Mouse (Mus musculus) lung, embryonic 14.5 days (tissue): ENCODE data around the gene Gal. TPM values are rescaled to one million over a fixed set of nuclear protein-coding genes. Genes with fewer than 3 reads are reported as not detected.
A peak's percentile ranks its signal among the peaks of the same experiment; 100 is the strongest.

Experiments
- ATAC-seq: fragments of 200-750 bp; cut with Nextera tagmentation; 2 replicates; pipeline ENCODE4 v1.8.0; 2017; ENCODE audit warnings: mild to moderate bottlenecking, moderate TSS enrichment, moderate library complexity; ENCODE audit not compliant: insufficient read depth
- DNase-seq: peaks from one replicate; pipeline ENCODE4 v3.0.0-alpha.2; 2015
- H3K27ac ChIP-seq: fragments of 300-500 bp; sonication (generic); 2 replicates; pipeline ENCODE4 v1.5.1; 2014; ENCODE audit warnings: low read depth, mild to moderate bottlenecking, moderate library complexity
- H3K27me3 ChIP-seq: fragments of 300-500 bp; sonication (generic); 2 replicates; pipeline ENCODE4 v1.6.1; 2014; ENCODE audit warnings: low read length, control low read depth; ENCODE audit not compliant: insufficient read depth
- H3K36me3 ChIP-seq: fragments of 300-500 bp; sonication (generic); 2 replicates; pipeline ENCODE4 v1.6.1; 2014; ENCODE audit warnings: control low read depth; ENCODE audit not compliant: insufficient read depth
- H3K4me1 ChIP-seq: fragments of 300-500 bp; sonication (generic); 2 replicates; pipeline ENCODE4 v1.6.1; 2014; ENCODE audit warnings: antibody characterized with exemption, control low read depth; ENCODE audit not compliant: insufficient read depth
- H3K4me2 ChIP-seq: fragments of 300-500 bp; sonication (generic); 2 replicates; pipeline ENCODE4 v1.6.1; 2014; ENCODE audit warnings: mild to moderate bottlenecking
- H3K4me3 ChIP-seq: fragments of 300-500 bp; sonication (generic); 2 replicates; pipeline ENCODE4 v1.5.1; 2014; ENCODE audit warnings: low read depth, low read length
- H3K9ac ChIP-seq: fragments of 300-500 bp; sonication (generic); 2 replicates; pipeline ENCODE4 v1.6.1; 2014
- H3K9me3 ChIP-seq: fragments of 300-500 bp; sonication (generic); 2 replicates; pipeline ENCODE4 v1.6.1; 2016; ENCODE audit warnings: low read depth, low read length, control low read depth
- CTCF ChIP-seq: IDR thresholded peaks from 2 replicates; pipeline ENCODE4 v1.5.1; 2016; ENCODE audit warnings: antibody characterized with exemption, low read depth
- WGBS: fragments of 180-500 bp; shearing (Covaris S2); extraction: QIAGEN DNeasy Blood & Tissue Kit; methylation state at CpG from one replicate; pipeline ENCODE4 v1.1.7; 2014; 5-methylcytosine and 5-hydroxymethylcytosine counted together
- polyA plus RNA-seq: library from polyadenylated mRNA; unstranded; fragments of >200 nt; fragmentation: Nextera tagmentation; extraction: Ambion mirVana; gene quantifications from 2 replicates; pipeline ENCODE4 v1.2.1, GENCODE M21; 2014

The Gal gene
- polyA plus RNA-seq, 1 experiment from 2014 or later = 2.3 TPM

DNA sequence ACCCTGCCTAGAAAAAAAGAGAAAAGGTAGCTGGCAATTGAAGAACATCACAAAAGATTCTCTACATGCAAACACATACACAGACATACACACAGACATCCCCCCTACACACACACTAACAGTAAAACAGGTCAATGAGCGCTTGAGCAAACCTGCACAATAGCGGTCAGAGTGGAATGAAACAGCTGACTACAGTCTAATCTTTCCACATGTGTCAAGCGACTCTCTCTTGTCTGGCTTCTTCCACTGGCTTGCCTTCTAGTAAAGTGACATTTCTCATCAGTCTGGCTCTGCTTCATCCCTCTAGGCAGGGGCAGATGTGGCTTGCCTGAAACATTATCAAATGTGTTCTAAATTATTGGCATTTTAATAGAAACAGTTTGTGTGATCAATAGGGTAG, 20.1 kb downstream of the Gal start:
- Histone ChIP-seq H3K9me3 (peaks cover 4% of the 10 kb centered on the region; the same call in 1 of the 2 replicates), H3K4me2 (no peak overlapping the region), H3K9ac (no peak overlapping the region), H3K27me3 (no peaks in the 10 kb centered on the region), H3K4me3 (no peak overlapping the region), H3K27ac (no peak overlapping the region), H3K4me1 (no peaks in the 10 kb centered on the region), H3K36me3 (no peaks in the 10 kb centered on the region)
- WGBS = 80% methylated on average over 3 of the region's 3 CpGs
- ATAC-seq (no peak), DNase-seq (no peak)
- TF ChIP-seq CTCF = no peak

DNA sequence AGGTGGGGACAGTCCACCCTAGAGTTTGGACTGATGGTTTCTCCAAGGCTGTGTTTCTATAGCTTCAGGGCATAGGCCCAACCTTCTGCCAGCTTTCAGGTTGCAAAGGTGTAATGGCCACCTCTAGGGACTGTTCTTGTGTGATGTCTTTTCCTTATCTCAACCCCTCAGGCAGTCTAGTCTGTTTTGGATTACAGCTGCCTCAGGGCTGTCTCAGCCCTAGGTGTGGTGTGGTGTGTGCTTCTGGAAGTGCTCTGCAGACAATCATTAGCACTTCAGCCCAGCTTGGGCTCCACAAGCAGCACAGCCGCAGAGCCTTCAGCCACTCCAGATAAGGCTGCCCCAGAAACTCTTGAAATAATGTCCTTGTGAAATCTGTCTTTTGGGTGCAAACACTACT, 22.0 kb downstream of the Gal start:
- no peak overlapping the region for H3K9ac ChIP-seq
- TF ChIP-seq CTCF = no peak
- no peak overlapping the region for H3K27ac ChIP-seq
- H3K4me2 ChIP-seq = no peak overlapping the region
- ATAC-seq (no peak), DNase-seq (no peak)
- peaks cover 7% of the 10 kb centered on the region; the same call in 1 of the 2 replicates for H3K9me3 ChIP-seq
- H3K4me3 ChIP-seq = no peak overlapping the region
- no peaks in the 10 kb centered on the region for H3K4me1 ChIP-seq
- H3K27me3 ChIP-seq = no peaks in the 10 kb centered on the region
- WGBS = 29% methylated on average over 1 of the region's 1 CpGs
- no peaks in the 10 kb centered on the region for H3K36me3 ChIP-seq

- peaks cover 7% of the 10 kb centered on the region; the same call in 1 of the 2 replicates for H3K9me3 ChIP-seq
- H3K27ac ChIP-seq = peak overlapping the region; percentile 42; the same call in 1 of the 2 replicates
- peak overlapping the region; percentile 56 for H3K9ac ChIP-seq
- H3K4me1 ChIP-seq = no peaks in the 10 kb centered on the region
- H3K4me2 ChIP-seq = peak overlapping the region; percentile 84
- peak; percentile 96 for ATAC-seq
- peaks cover 5% of the 10 kb centered on the region for H3K36me3 ChIP-seq
- WGBS = under 1% methylated on average over 43 of the region's 43 CpGs
- peak; percentile 84 for TF ChIP-seq CTCF
- peak; percentile 91 for DNase-seq
- H3K27me3 ChIP-seq = no peaks in the 10 kb centered on the region
- peak overlapping the region; percentile 43 for H3K4me3 ChIP-seq
These were observed 25.3 kb downstream of the Gal start for GRCm38 (mm10) chr19:3389089-3389488.

GRCm38 (mm10) chr19:3388629-3389057, 25.7 kb downstream of the Gal start, which contains the start of gene Tesmin:
TSS of gene Tesmin (plus strand) at chr19:3388857.
- H3K36me3 ChIP-seq = peaks cover 8% of the 10 kb centered on the region
- H3K9me3 ChIP-seq = peaks cover 7% of the 10 kb centered on the region; the same call in 1 of the 2 replicates
- H3K27ac ChIP-seq = peak within 1 kb of the TSS; percentile 42; the same call in 1 of the 2 replicates
- H3K4me3 ChIP-seq = peak within 1 kb of the TSS; percentile 43
- no peaks in the 10 kb centered on the region for H3K4me1 ChIP-seq
- peak within 1 kb of the TSS; percentile 84 for H3K4me2 ChIP-seq
- ATAC-seq (peak; percentile 87), DNase-seq (peak; percentile 86)
- H3K27me3 ChIP-seq = no peaks in the 10 kb centered on the region
- H3K9ac ChIP-seq = peak within 1 kb of the TSS; percentile 56
- peak; percentile 59 for TF ChIP-seq CTCF
- WGBS = under 1% methylated on average over 33 of the region's 33 CpGs

- WGBS = 70% methylated on average over 6 of the region's 6 CpGs
- Histone ChIP-seq H3K9me3 (peaks cover 7% of the 10 kb centered on the region; the same call in 1 of the 2 replicates), H3K9ac (no peak overlapping the region), H3K27me3 (no peaks in the 10 kb centered on the region), H3K36me3 (peaks cover 8% of the 10 kb centered on the region), H3K27ac (no peak overlapping the region), H3K4me3 (no peak overlapping the region), H3K4me1 (no peaks in the 10 kb centered on the region), H3K4me2 (no peak overlapping the region)
- DNase-seq (no peak), ATAC-seq (no peak)
- no peak for TF ChIP-seq CTCF
These were observed 26.3 kb downstream of the Gal start for GRCm38 (mm10) chr19:3388061-3388460.

- TF ChIP-seq CTCF = no peak
- H3K4me1 ChIP-seq = no peaks in the 10 kb centered on the region
- DNase-seq (no peak), ATAC-seq (no peak)
- WGBS = 85% methylated on average over 3 of the region's 3 CpGs
- peaks cover 23% of the 10 kb centered on the region; the same call in 1 of the 2 replicates for H3K36me3 ChIP-seq
- H3K27me3 ChIP-seq = no peaks in the 10 kb centered on the region
- H3K4me2 ChIP-seq = no peak overlapping the region
- H3K4me3 ChIP-seq = no peak overlapping the region
- H3K27ac ChIP-seq = no peak overlapping the region
- no peak overlapping the region for H3K9ac ChIP-seq
- H3K9me3 ChIP-seq = no peaks in the 10 kb centered on the region
These were observed 35.7 kb downstream of the Gal start for GRCm38 (mm10) chr19:3378614-3379013.

GRCm38 (mm10) chr19:3376966-3377715, 37.2 kb downstream of the Gal start:
- no peak overlapping the region for H3K9ac ChIP-seq
- no peak overlapping the region for H3K4me3 ChIP-seq
- no peaks in the 10 kb centered on the region for H3K27me3 ChIP-seq
- DNase-seq (no peak), ATAC-seq (no peak)
- WGBS = 23% methylated on average over 4 of the region's 4 CpGs
- TF ChIP-seq CTCF = no peak
- H3K9me3 ChIP-seq = no peaks in the 10 kb centered on the region
- H3K4me1 ChIP-seq = no peaks in the 10 kb centered on the region
- peaks cover 21% of the 10 kb centered on the region; the same call in 1 of the 2 replicates for H3K36me3 ChIP-seq
- no peak overlapping the region for H3K4me2 ChIP-seq
- no peak overlapping the region for H3K27ac ChIP-seq
